Mouse (Mus musculus): Measurements from ENCODE around the gene Etv4.

DNA sequence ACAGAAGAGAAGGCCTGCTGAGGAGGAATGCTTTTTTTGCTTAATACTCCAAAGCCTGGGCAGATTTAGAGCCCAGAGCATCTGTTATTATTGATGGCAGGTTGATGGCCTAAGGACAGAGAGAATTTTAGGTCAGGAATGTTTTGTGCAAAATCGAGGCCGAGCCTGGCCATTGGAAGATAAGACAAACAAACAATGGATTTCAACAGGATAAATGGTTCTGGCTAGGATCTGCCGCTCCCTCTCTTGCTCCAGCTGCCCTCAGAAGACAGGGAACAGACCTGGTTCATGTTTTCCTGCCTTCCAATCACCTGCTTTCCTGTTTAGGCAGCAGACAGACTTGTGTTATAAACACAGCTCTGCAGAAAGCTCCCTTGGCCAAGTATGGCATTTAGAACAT is 55.9 kb downstream of the Etv4 start:
- no peak for TF ChIP-seq CTCF (IDR thresholded peaks at IDR 0.05; ENCODE audit: low read depth)
- no peak for TF ChIP-seq EP300 (optimal IDR thresholded peaks at IDR 0.05)
